Mouse (Mus musculus): ENCODE measurements around the gene Phox2b. TPM values are rescaled to one million over a fixed set of nuclear protein-coding genes. Genes with fewer than 3 reads are reported as not detected.

The Phox2b gene
- total and polyA plus RNA-seq, 2 experiments from 2014 or later: 0.21 to 3.1 TPM

DNA sequence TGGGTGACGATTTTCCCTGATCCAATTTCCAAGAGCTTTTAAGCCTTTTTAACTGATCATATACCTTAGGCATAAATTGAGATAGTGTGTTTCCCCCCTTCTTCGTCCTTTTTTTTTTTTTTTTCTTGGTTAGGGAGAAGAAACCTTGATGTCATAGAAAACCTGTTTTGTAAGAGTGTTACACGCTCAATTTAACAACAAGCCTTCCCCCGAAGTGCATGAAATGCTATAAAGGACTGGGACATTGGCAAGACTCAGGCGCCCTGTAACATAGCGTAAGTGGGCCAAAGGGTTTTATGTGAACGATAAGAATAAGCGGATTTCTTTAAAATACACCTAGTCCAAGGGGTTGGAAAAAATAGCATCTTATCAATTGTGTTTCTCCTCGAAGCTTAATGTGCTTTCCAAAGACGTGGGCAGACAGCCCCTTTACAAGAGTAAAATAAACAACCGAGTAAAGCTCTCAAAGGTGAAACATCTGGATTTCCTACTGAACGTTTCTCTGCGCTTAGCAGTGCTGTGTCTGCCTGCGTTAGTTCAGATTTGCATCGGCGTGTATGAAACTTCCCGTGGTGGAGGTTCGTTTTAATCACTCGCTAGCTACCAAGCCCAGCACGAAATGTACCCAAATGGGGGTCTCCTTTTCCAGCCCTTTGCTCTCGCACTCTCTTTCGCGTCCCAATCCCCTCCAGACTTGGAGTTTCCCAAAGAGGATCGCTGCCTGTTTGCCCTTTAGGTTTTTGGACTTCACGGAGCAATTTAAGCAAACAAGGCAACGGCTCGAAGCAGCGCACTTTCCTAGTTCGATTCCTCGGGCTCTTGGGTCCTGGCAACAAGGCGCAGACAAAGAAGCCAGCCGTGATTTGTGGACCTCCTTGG, 531 bp upstream of the Phox2b start:
- Histone ChIP-seq H3K9ac (replicated peaks; ENCODE audit: low read length, poor library complexity, severe bottlenecking) (no peak overlapping the region), H3K4me2 (ENCODE audit: low read depth, low read length, poor library complexity, severe bottlenecking) (no peak overlapping the region), H3K4me3 (ENCODE audit: low read depth, low read length) (no peak overlapping the region), H3K36me3 (ENCODE audit: insufficient read depth, low read length) (no peaks in the 10 kb centered on the region), H3K4me1 (ENCODE audit: insufficient read depth, low read length) (no peaks in the 10 kb centered on the region), H3K27ac (ENCODE audit: low read depth, low read length) (no peak overlapping the region), H3K27me3 (ENCODE audit: insufficient read depth, low read length) (peaks cover 71% of the 10 kb centered on the region), H3K9me3 (ENCODE audit: low read length) (no peaks in the 10 kb centered on the region)
- under 1% methylated on average over 32 of the region's 32 CpGs for WGBS
- ATAC-seq (ENCODE audit: low FRiP score) (no peak), DNase-seq (ENCODE audit: low spot score) (no peak)
- TF ChIP-seq CTCF (IDR thresholded peaks at IDR 0.05): no peak

DNA sequence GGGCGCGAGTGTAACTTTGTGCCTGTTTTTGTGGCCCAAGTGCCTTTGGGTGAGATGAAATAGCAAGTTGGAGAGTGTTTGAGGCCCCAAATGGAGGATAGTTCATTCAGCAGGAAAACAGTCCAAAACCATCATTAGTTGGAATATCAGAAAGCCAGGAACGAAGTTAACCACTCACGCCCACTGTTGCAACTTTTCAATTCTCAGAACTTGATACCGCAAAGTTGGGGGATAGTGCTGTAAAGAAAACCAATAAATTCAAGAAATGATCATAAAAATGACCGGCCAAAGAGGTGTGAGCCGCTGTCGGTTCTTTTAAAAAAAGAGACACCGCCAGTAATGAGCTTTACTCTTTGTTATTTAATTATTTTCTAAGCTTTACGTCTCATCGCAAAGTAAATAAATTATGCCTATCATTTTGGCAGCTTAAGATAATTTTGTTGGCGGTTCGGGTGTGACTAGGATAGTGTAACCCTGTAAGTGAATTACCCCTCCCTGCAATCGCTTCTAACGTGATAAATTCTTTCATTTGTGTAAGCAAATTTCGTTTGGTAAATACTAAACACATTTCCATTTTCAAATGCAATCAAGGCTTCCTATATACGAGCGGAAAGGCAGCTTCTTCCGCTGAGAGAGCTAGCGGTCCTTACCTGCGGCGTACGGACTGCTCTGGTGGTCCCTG, 909 bp downstream of the Phox2b start:
- TF ChIP-seq CTCF (IDR thresholded peaks at IDR 0.05): no peak
- no peak for DNase-seq (ENCODE audit: low spot score)
- Histone ChIP-seq H3K9ac (replicated peaks; ENCODE audit: low read length, poor library complexity, severe bottlenecking) (no peak overlapping the region), H3K4me1 (ENCODE audit: insufficient read depth, low read length) (no peaks in the 10 kb centered on the region), H3K4me2 (ENCODE audit: low read depth, low read length, poor library complexity, severe bottlenecking) (no peak overlapping the region), H3K27me3 (ENCODE audit: insufficient read depth, low read length) (peaks cover 67% of the 10 kb centered on the region), H3K9me3 (ENCODE audit: low read length) (no peaks in the 10 kb centered on the region), H3K4me3 (ENCODE audit: low read depth, low read length) (no peak overlapping the region), H3K36me3 (ENCODE audit: insufficient read depth, low read length) (no peaks in the 10 kb centered on the region), H3K27ac (ENCODE audit: low read depth, low read length) (no peak overlapping the region)
- no peak for ATAC-seq (ENCODE audit: low FRiP score)
- WGBS: 3% methylated on average over 23 of the region's 23 CpGs

DNA sequence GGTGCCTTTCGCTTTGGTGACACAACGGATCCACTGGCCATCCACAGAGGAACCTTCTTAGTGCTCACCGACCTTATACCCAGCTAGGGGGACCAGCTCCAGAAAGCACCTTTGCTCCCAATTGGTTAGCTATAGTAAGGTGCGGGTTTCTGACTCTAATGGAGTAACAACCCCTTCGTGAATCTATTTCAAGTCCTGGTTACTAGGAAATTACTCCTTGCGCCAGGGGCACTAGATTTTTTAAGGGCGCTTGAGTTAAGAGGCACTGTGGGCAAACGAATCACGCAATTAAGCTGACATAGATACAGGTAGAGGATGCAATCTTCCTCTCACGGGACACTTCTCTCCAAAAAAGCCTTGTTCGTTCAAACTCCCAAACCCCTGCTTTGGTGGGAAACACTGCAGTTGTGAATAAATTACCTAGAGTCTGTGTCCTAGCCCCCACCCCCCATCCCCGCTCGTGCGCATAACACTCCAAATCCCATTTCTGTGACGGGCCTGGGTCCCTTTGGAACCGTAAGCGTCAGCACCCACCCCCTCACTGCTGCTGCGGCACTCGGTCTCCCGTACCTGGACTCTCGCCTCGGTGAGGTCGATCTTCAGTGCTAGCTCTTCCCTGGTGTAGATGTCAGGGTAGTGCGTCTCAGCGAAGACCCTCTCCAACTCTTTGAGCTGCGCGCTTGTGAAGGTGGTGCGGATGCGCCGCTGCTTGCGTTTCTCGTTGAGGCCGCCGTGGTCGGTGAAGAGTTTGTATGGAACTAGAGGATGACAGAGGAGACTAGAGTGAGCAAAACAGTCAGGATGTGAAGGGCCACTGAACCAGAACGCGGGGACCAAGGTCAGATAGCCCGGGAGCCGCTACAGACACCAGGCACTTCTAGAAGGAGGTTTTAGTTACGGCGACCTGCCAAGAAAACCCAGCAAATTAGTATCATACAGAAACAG, 1.7 kb downstream of the Phox2b start:
- H3K4me1 ChIP-seq (ENCODE audit: insufficient read depth, low read length): no peaks in the 10 kb centered on the region
- no peaks in the 10 kb centered on the region for H3K36me3 ChIP-seq (ENCODE audit: insufficient read depth, low read length)
- H3K9ac ChIP-seq (replicated peaks; ENCODE audit: low read length, poor library complexity, severe bottlenecking): no peak overlapping the region
- H3K4me3 ChIP-seq (ENCODE audit: low read depth, low read length): no peak overlapping the region
- under 1% methylated on average over 41 of the region's 41 CpGs for WGBS
- H3K27ac ChIP-seq (ENCODE audit: low read depth, low read length): no peak overlapping the region
- no peak for DNase-seq (ENCODE audit: low spot score)
- peaks cover 65% of the 10 kb centered on the region for H3K27me3 ChIP-seq (ENCODE audit: insufficient read depth, low read length)
- TF ChIP-seq CTCF (IDR thresholded peaks at IDR 0.05): no peak
- H3K9me3 ChIP-seq (ENCODE audit: low read length): no peaks in the 10 kb centered on the region
- no peak for ATAC-seq (ENCODE audit: low FRiP score)
- no peak overlapping the region for H3K4me2 ChIP-seq (ENCODE audit: low read depth, low read length, poor library complexity, severe bottlenecking)

DNA sequence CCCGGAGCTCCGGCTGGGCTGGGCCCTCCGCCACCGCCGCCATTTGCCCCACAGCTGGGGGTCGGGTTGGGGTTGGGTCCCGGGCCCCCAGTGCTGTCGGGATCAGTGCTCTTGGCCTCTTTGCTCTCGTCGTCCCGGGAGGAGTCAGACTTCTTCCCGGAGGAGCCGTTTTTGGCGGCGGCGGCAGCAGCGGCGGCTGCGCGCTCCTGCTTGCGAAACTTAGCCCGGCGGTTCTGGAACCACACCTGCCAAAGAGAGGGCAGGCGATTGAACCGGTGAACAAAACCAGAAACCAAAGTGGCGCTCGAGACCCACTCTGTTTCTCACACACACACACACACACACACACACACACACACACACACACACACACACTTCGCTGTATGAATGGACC, 2.7 kb downstream of the Phox2b start:
- DNase-seq (ENCODE audit: low spot score): no peak

DNA sequence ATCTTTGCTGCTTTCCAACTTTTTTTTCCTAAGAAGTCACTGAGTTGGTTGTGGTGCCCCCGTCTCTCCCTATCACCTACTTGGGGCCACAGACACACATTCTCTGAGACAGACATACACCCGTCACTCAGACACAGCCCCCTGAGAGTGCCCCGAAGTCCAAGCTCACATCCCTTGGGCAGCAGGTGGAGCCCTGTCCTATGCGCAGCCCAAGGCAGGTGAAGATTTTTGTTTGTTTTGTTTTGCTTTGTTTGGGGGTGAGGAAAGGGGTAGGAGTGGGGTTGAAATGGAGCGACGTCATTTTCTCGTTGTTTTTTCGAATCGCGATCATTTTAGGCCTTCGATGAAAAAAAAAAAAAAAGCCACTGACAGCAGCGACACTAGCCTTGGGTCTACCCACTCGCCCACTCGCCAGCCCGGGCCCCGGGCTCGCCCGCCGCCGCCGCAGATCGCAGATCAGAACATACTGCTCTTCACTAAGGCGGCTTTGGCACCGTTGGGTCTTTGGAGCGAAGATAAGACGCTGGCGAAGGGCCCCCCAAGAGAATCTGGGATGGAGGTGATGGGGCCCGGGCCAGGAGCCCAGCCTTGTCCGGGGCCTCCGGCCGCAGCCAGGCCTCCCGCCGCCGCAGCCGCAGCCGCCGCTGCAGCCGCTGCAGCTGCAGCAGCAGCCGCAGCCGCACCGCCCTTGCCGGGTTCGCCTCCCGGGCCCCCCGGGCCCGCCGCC, 3.3 kb downstream of the Phox2b start:
- no peaks in the 10 kb centered on the region for H3K36me3 ChIP-seq (ENCODE audit: insufficient read depth, low read length)
- H3K27ac ChIP-seq (ENCODE audit: low read depth, low read length): no peak overlapping the region
- H3K9ac ChIP-seq (replicated peaks; ENCODE audit: low read length, poor library complexity, severe bottlenecking): no peak overlapping the region
- WGBS: 1% methylated on average over 36 of the region's 47 CpGs
- peaks cover 64% of the 10 kb centered on the region for H3K27me3 ChIP-seq (ENCODE audit: insufficient read depth, low read length)
- no peak overlapping the region for H3K4me3 ChIP-seq (ENCODE audit: low read depth, low read length)
- no peak overlapping the region for H3K4me2 ChIP-seq (ENCODE audit: low read depth, low read length, poor library complexity, severe bottlenecking)
- no peaks in the 10 kb centered on the region for H3K9me3 ChIP-seq (ENCODE audit: low read length)
- no peak for DNase-seq (ENCODE audit: low spot score)
- H3K4me1 ChIP-seq (ENCODE audit: insufficient read depth, low read length): no peaks in the 10 kb centered on the region
- TF ChIP-seq CTCF (IDR thresholded peaks at IDR 0.05): no peak
- no peak for ATAC-seq (ENCODE audit: low FRiP score)

More for the DNA sequence above, 2.7 kb downstream of the Phox2b start:
- Histone ChIP-seq H3K4me1 (ENCODE audit: insufficient read depth, low read length) (no peaks in the 10 kb centered on the region), H3K9me3 (ENCODE audit: low read length) (no peaks in the 10 kb centered on the region), H3K27me3 (ENCODE audit: insufficient read depth, low read length) (peaks cover 64% of the 10 kb centered on the region), H3K27ac (ENCODE audit: low read depth, low read length) (no peak overlapping the region), H3K4me2 (ENCODE audit: low read depth, low read length, poor library complexity, severe bottlenecking) (no peak overlapping the region), H3K36me3 (ENCODE audit: insufficient read depth, low read length) (no peaks in the 10 kb centered on the region), H3K4me3 (ENCODE audit: low read depth, low read length) (no peak overlapping the region), H3K9ac (replicated peaks; ENCODE audit: low read length, poor library complexity, severe bottlenecking) (no peak overlapping the region)
- ATAC-seq (ENCODE audit: low FRiP score): no peak
- under 1% methylated on average over 25 of the region's 28 CpGs for WGBS
- no peak for TF ChIP-seq CTCF (IDR thresholded peaks at IDR 0.05)

Data from midbrain, postnatal 0 days (tissue).